Mouse (Mus musculus) thymus, postnatal 25 days (tissue): ENCODE data around the gene Olfr1504.
"Not testable (repeated sequence)": the region's sequence is repeated elsewhere in the genome, so short reads cannot be mapped to it uniquely, and the experiment has no call there.

Experiments used
- DNase-seq: peaks from one replicate; pipeline ENCODE4 v3.0.0; 2022

Olfr1504 gene

GRCm38 (mm10) chr19:13897828-13898227 lies at the start of gene Olfr1504:
Gene Olfr1504 (minus strand): TSS chr19:13897928.
- DNase-seq = no peak

DNA sequence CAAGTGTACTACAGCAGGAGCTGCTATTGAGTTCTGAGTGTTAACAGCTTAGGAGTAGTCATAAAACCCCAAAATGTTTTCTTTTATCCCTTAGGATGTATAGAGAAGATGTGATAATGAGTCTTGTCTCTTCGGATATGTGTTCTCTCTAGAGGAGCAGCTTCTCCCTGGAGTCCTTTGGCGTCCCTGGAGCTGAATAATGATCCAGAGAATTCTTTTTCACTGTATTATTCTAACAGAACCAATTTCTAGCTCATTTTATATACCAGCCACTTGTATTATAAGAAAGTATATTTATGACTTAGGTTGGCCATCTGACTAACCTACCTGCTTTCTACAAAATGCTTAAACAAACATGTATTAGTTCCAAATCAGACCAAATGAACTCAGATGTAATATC lies 15.5 kb upstream of the Olfr1504 start, which contains the start of gene Olfr1505:
Gene Olfr1505, plus strand, starts transcription at position 301 of the 400 bp plus-strand sequence.
- DNase-seq = no peak

GRCm38 (mm10) chr19:13861495-13861894 lies 36.2 kb downstream of the Olfr1504 start, which contains the start of gene Olfr1502:
Gene Olfr1502 (plus strand): TSS chr19:13861795.
- DNase-seq = no peak

- DNase-seq = not testable (repeated sequence)
Observed at GRCm38 (mm10) chr19:13850592-13850991, 47.1 kb downstream of the Olfr1504 start, which contains the start of gene Olfr1501. Gene Olfr1501 (minus strand): TSS chr19:13850692.
